Mouse (Mus musculus) hematopoietic stem cell, adult 5-6 weeks (primary cell): ENCODE results near the gene Dab1. TPM values are rescaled to one million over a fixed set of nuclear protein-coding genes. Genes with fewer than 3 reads are reported as not detected.
A peak's percentile ranks its signal among the peaks of the same experiment; 100 is the strongest.

Experiments used
- ATAC-seq, 2 experiments: fragments of 125-278 bp in 1 of 2; replicated peaks in 1 of 2; 2 replicates each; pipeline ENCODE4 v1.8.0; 2016 to 2017; ENCODE audit warnings: inconsistent platforms in 2 of 2, mild to moderate bottlenecking in 2 of 2, moderate number of reproducible peaks in 2 of 2, low read depth in 1 of 2, moderate TSS enrichment in 1 of 2; ENCODE audit not compliant: low FRiP score in 2 of 2, poor library complexity in 2 of 2, severe bottlenecking in 2 of 2, insufficient read depth in 1 of 2, low TSS enrichment in 1 of 2
- total RNA-seq: library from RNA; stranded (forward); fragments of 172-1452, 232-1000 nt; gene quantifications from 2 replicates; pipeline ENCODE4 v1.2.3, GENCODE M21; 2017

Gene Dab1
- total RNA-seq, 1 experiment from 2014 or later = not detected

GRCm38 (mm10) chr4:104656728-104657127 is 1037.6 kb downstream of the Dab1 start:
- no peak for ATAC-seq

- no peak for ATAC-seq
Measured at GRCm38 (mm10) chr4:104662841-104663614, 1043.9 kb downstream of the Dab1 start.

- 0 out of 4 replicates have a peak, but pooled peaks of 1 of the 2 experiments have one; percentile 32 for ATAC-seq
Measured at GRCm38 (mm10) chr4:104665553-104665952, 1046.4 kb downstream of the Dab1 start.

GRCm38 (mm10) chr4:104666831-104667551 is 1047.8 kb downstream of the Dab1 start:
- no peak for ATAC-seq

- ATAC-seq = no peak
Measured at GRCm38 (mm10) chr4:104668061-104668460, 1048.9 kb downstream of the Dab1 start.

GRCm38 (mm10) chr4:104669406-104669805 is 1050.2 kb downstream of the Dab1 start:
- no peak for ATAC-seq

- no peak for ATAC-seq
Measured at GRCm38 (mm10) chr4:104670741-104671140, 1051.6 kb downstream of the Dab1 start.

GRCm38 (mm10) chr4:104673317-104673716 is 1054.2 kb downstream of the Dab1 start:
- ATAC-seq = no peak

- no peak for ATAC-seq
Measured at GRCm38 (mm10) chr4:104674706-104675105, 1055.5 kb downstream of the Dab1 start.

GRCm38 (mm10) chr4:104678234-104678633 is 1059.1 kb downstream of the Dab1 start:
- ATAC-seq = no peak

- no peak for ATAC-seq
Measured at GRCm38 (mm10) chr4:104680475-104680874, 1061.3 kb downstream of the Dab1 start.

GRCm38 (mm10) chr4:104686137-104686809 is 1067.1 kb downstream of the Dab1 start:
- no peak for ATAC-seq

GRCm38 (mm10) chr4:104689047-104689446 is 1069.9 kb downstream of the Dab1 start:
- no peak for ATAC-seq

GRCm38 (mm10) chr4:104691026-104691425 is 1071.9 kb downstream of the Dab1 start:
- ATAC-seq = no peak

GRCm38 (mm10) chr4:104694188-104694587 is 1075.0 kb downstream of the Dab1 start:
- no peak for ATAC-seq

GRCm38 (mm10) chr4:104696522-104696921 is 1077.4 kb downstream of the Dab1 start:
- ATAC-seq = no peak

- 0 out of 4 replicates have a peak, but pooled peaks of 1 of the 2 experiments have one; percentile 22 for ATAC-seq
Measured at GRCm38 (mm10) chr4:104697703-104698102, 1078.5 kb downstream of the Dab1 start.
